Mouse (Mus musculus) kidney, adult 2 months (tissue): Measurements from ENCODE around the gene Megf11.

ENCODE experiments used
- CTCF ChIP-seq: fragments of 200-500 bp; conservative IDR thresholded peaks from 2 replicates; pipeline ENCODE4 v1.5.1; 2011; ENCODE audit warnings: low read depth, mild to moderate bottlenecking, control low read depth, low read length, moderate library complexity, mixed read lengths; ENCODE audit not compliant: insufficient read depth, insufficient read length
- POLR2A ChIP-seq: fragments of 200-500 bp; IDR thresholded peaks from one replicate; pipeline ENCODE4 v1.6.1; 2011; ENCODE audit warnings: low read depth, low read length, control low read depth

DNA sequence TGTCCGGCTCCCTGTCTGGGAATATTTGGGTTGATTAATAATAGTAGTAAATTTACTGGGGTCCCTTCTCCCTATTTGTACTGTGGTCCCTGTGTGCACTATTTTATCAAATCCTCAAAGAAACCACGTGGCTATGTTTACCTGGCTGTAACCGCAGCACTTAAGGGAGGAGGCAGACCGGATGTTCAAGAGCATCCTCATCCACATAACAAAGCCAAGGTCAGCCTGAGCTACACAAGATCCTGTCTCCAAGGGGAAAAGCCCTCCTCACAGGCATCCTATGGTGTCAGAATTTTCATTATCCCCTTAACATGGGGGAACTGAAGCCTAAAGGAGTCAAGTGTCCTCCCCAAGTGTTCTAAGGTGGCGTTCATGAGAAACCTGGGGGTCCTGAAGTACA is 232.0 kb downstream of the Megf11 start:
- TF ChIP-seq CTCF (no peak), POLR2A (no peak)
